9 mouse cellular contexts compared by ENCODE assay signal in genomic region chr13:34815057-34815410, GRCm38 (mm10).
A peak's percentile ranks its signal among the peaks of the same experiment; 100 is the strongest.
DNase-seq lines count a peak whose midpoint lies in the region; ATAC-seq and TF ChIP-seq lines count a peak whose summit lies in the region.
"Had no signal": no experiment of that assay in that cellular context is flagged by ENCODE, and none has a peak within 500 bp of the region (broad histone marks: within the 10 kb centered on the region; RNA-seq: fewer than 3 reads in every experiment).

No protein-coding gene starts in this region.

- H3K4me3 ChIP-seq in heart, embryonic 13.5 days, result no peak overlapping the region
- no peak overlapping the region for H3K4me3 ChIP-seq in forebrain, embryonic 16.5 days (replicated peaks; ENCODE audit: low read length)
- H3K4me3 ChIP-seq in limb, embryonic 15.5 days, result no peak overlapping the region
- H3K4me3 ChIP-seq in left cerebral cortex, adult 2 months, result no peak overlapping the region

- no peak for TF ChIP-seq CTCF in left cerebral cortex, adult 2 months (IDR thresholded peaks at IDR 0.05)

- no peak for ATAC-seq in heart, embryonic 13.5 days (ENCODE audit: extremely low read depth, insufficient number of reproducible peaks, low FRiP score, low TSS enrichment)
- peak; percentile 27 for ATAC-seq in forebrain, embryonic 16.5 days
- ATAC-seq in limb, embryonic 15.5 days (ENCODE audit: insufficient number of reproducible peaks, low FRiP score, low TSS enrichment, low read depth), result no peak

- DNase-seq in heart, postnatal 36 days, result no peak
- peak; percentile 28 for DNase-seq in MN1 (ENCODE audit: low spot score)
- DNase-seq in right cerebral cortex, adult 18-20 months, result no peak
- DNase-seq in left cerebral cortex, adult 2 months (ENCODE audit: extremely low spot score in 1 of 2, low spot score in 2 of 2), result no peak
- no peak for DNase-seq in testis, postnatal 14 days (ENCODE audit: low spot score)
- DNase-seq: lung, adult 2 months had no signal

- intact Hi-C loops in heart, postnatal 36 days (cut with DNase I), result no loop called here
- intact Hi-C loops in left cerebral cortex, adult 2 months (cut with DNase I), result no loop called here

- H3K4me2 ChIP-seq in heart, embryonic 13.5 days, result peak overlapping the region; percentile 57
- H3K4me2 ChIP-seq in forebrain, embryonic 16.5 days (ENCODE audit: low read length), result peak overlapping the region; percentile 38
- no peak overlapping the region for H3K4me2 ChIP-seq in limb, embryonic 15.5 days

- H3K9ac ChIP-seq in heart, embryonic 13.5 days, result peak overlapping the region; percentile 41; the same call in 1 of the 2 replicates
- H3K9ac ChIP-seq in forebrain, embryonic 16.5 days (replicated peaks; ENCODE audit: low read depth, low read length), result 0 out of 2 replicates have a peak overlapping the region, but pooled peaks have one; percentile 31
- no peak overlapping the region for H3K9ac ChIP-seq in limb, embryonic 15.5 days

- H3K36me3 ChIP-seq in heart, embryonic 13.5 days, result no peaks in the 10 kb centered on the region
- no peaks in the 10 kb centered on the region; the same call in 1 of the 2 replicates for H3K36me3 ChIP-seq in forebrain, embryonic 16.5 days (ENCODE audit: control insufficient read depth, insufficient read depth)
- no peaks in the 10 kb centered on the region for H3K36me3 ChIP-seq in limb, embryonic 15.5 days

- peaks cover 27% of the 10 kb centered on the region for H3K4me1 ChIP-seq in heart, embryonic 13.5 days
- peaks cover 14% of the 10 kb centered on the region for H3K4me1 ChIP-seq in forebrain, embryonic 16.5 days (replicated peaks; ENCODE audit: control insufficient read depth, insufficient read depth, low read length)
- H3K4me1 ChIP-seq in limb, embryonic 15.5 days, result peaks cover 13% of the 10 kb centered on the region

- peaks cover 10% of the 10 kb centered on the region; the same call in 1 of the 2 replicates for H3K9me3 ChIP-seq in heart, embryonic 13.5 days
- H3K9me3 ChIP-seq in forebrain, embryonic 16.5 days (ENCODE audit: control insufficient read depth, low read length), result peaks cover 5% of the 10 kb centered on the region; the same call in 1 of the 2 replicates
- H3K9me3 ChIP-seq in limb, embryonic 15.5 days, result no peaks in the 10 kb centered on the region

- peak overlapping the region; percentile 82 for H3K27ac ChIP-seq in heart, embryonic 13.5 days (replicated peaks)
- peak overlapping the region; percentile 78 for H3K27ac ChIP-seq in forebrain, embryonic 16.5 days (ENCODE audit: low read length)
- H3K27ac ChIP-seq in limb, embryonic 15.5 days, result peak overlapping the region; percentile 68
- no peak overlapping the region for H3K27ac ChIP-seq in left cerebral cortex, adult 2 months

- H3K27me3 ChIP-seq in heart, embryonic 13.5 days (replicated peaks), result no peaks in the 10 kb centered on the region
- H3K27me3 ChIP-seq in forebrain, embryonic 16.5 days (replicated peaks; ENCODE audit: control insufficient read depth, insufficient read depth, low read length), result no peaks in the 10 kb centered on the region
- H3K27me3 ChIP-seq in limb, embryonic 15.5 days, result no peaks in the 10 kb centered on the region

- 50% methylated on average over 3 of the region's 3 CpGs for whole genome bisulfite sequencing in heart, embryonic 13.5 days
- WGBS in forebrain, embryonic 16.5 days, result 13% methylated on average over 3 of the region's 3 CpGs
- 34% methylated on average over 3 of the region's 3 CpGs for WGBS in limb, embryonic 15.5 days
